Mouse (Mus musculus): ENCODE measurements around the gene Rrp9.

DNA sequence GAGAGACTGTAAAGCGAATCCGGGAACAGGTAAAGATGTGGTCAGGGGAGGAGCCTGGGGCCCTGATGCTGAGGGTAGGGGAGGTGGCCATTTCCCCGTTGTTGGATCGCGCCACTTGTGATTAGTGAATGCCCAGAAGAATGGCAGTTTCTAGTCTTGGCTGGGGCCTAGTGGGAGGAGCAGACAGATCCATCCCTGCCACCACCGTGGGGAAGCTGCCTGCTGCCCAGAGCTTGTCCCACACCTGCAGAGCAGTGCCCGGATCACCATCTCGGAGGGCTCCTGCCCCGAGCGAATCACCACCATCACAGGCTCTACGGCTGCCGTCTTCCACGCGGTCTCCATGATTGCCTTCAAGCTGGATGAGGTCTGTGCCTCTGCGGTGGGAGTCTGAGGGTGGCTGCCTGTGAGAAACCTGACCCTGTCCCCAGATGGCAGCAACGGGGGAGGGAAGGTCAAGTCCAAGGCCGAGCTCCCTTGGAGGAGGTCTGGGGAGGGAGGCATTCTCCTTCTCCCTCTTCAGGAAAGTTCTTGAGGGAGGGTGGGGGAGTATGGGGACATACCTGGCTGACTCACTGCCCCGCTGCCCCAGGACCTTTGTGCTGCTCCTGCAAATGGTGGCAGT lies 15.2 kb upstream of the Rrp9 start:
- TF ChIP-seq POLR2A (IDR thresholded peaks at IDR 0.05; ENCODE audit: extremely low read depth, insufficient read depth, low read length) (no peak), CTCF (IDR thresholded peaks at IDR 0.05; ENCODE audit: extremely low read depth, insufficient read depth, low read length) (no peak)
